Mouse (Mus musculus) embryo, embryonic 10 days (tissue): ENCODE measurements at regions not wholly inside any gene's neighbourhood (a gene's known extent, or its start where the extent isn't known, plus 50 kb on each side); places are given as distances from the start of the nearest gene placed in this dataset.

Experiments used
- DNase-seq: peaks from one replicate; pipeline ENCODE4 v3.0.0-alpha.2; 2015; ENCODE audit warnings: low spot score

GRCm38 (mm10) chr15:63724543-63725186, 120.3 kb downstream of the Gsdmc2 start:
- no peak for DNase-seq

- DNase-seq: no peak
These were observed 122.0 kb downstream of the Gsdmc2 start for GRCm38 (mm10) chr15:63722991-63723390.

- peak; percentile 68 for DNase-seq
These were observed 123.2 kb downstream of the Gsdmc2 start for GRCm38 (mm10) chr15:63721669-63722357.

GRCm38 (mm10) chr15:63717812-63718211, 127.2 kb downstream of the Gsdmc2 start:
- no peak for DNase-seq

- peak; percentile 61 for DNase-seq
These were observed 131.3 kb downstream of the Gsdmc2 start for GRCm38 (mm10) chr15:63713697-63714096.

GRCm38 (mm10) chr15:63710381-63710780, 134.6 kb downstream of the Gsdmc2 start:
- no peak for DNase-seq

GRCm38 (mm10) chr15:63709270-63709933, 135.6 kb downstream of the Gsdmc2 start:
- DNase-seq: no peak

- DNase-seq: no peak
These were observed 140.3 kb downstream of the Gsdmc2 start for GRCm38 (mm10) chr15:63704636-63705035.

GRCm38 (mm10) chr15:63697831-63698230, 147.1 kb downstream of the Gsdmc2 start:
- no peak for DNase-seq

- no peak for DNase-seq
These were observed 150.8 kb downstream of the Gsdmc2 start for GRCm38 (mm10) chr15:63694150-63694549.

GRCm38 (mm10) chr15:63693561-63693960, 151.4 kb downstream of the Gsdmc2 start:
- no peak for DNase-seq

GRCm38 (mm10) chr15:63692491-63693295, 152.3 kb downstream of the Gsdmc2 start:
- DNase-seq: peak; percentile 56

- peak; percentile 10 for DNase-seq
These were observed 155.0 kb downstream of the Gsdmc2 start for GRCm38 (mm10) chr15:63689788-63690575.

GRCm38 (mm10) chr15:63687852-63688251, 157.1 kb downstream of the Gsdmc2 start:
- DNase-seq: no peak

GRCm38 (mm10) chr15:63686954-63687562, 157.9 kb downstream of the Gsdmc2 start:
- DNase-seq: no peak

GRCm38 (mm10) chr15:63679984-63680925, 164.7 kb downstream of the Gsdmc2 start:
- DNase-seq: no peak

GRCm38 (mm10) chr15:63678921-63679320, 166.1 kb downstream of the Gsdmc2 start:
- no peak for DNase-seq

GRCm38 (mm10) chr15:63675491-63676036, 169.4 kb downstream of the Gsdmc2 start:
- no peak for DNase-seq

- no peak for DNase-seq
These were observed 170.6 kb downstream of the Gsdmc2 start for GRCm38 (mm10) chr15:63674404-63674803.

- DNase-seq: no peak
These were observed 173.9 kb downstream of the Gsdmc2 start for GRCm38 (mm10) chr15:63671081-63671480.
